Mouse (Mus musculus): ENCODE measurements around the gene Btg1.

- TF ChIP-seq CTCF (IDR thresholded peaks at IDR 0.05; ENCODE audit: low read depth) (no peak), EP300 (IDR thresholded peaks at IDR 0.05; ENCODE audit: low read depth) (no peak)
These were observed 7.6 kb downstream of the Btg1 start for GRCm38 (mm10) chr10:96624406-96624805.

Measured in liver, postnatal 0 days (tissue).